Mouse (Mus musculus): ENCODE measurements around the gene Mpz.
"Not testable (repeated sequence)": the region's sequence is repeated elsewhere in the genome, so short reads cannot be mapped to it uniquely, and the experiment has no call there.

The Mpz gene

GRCm38 (mm10) chr1:171129251-171129650 lies 21.3 kb upstream of the Mpz start:
- DNase-seq (ENCODE audit: low spot score in 2 of 2), result peak; percentile 32 to 55

GRCm38 (mm10) chr1:171130971-171131370 lies 19.5 kb upstream of the Mpz start:
- no peak for DNase-seq (ENCODE audit: low spot score in 2 of 2)

- no peak for DNase-seq (ENCODE audit: low spot score in 2 of 2)
Observed at GRCm38 (mm10) chr1:171135600-171135999, 14.9 kb upstream of the Mpz start.

- not testable (repeated sequence) for DNase-seq (ENCODE audit: low spot score in 2 of 2)
Observed at GRCm38 (mm10) chr1:171137486-171138155, 12.9 kb upstream of the Mpz start.

- DNase-seq (ENCODE audit: low spot score in 2 of 2), result not testable (repeated sequence)
Observed at GRCm38 (mm10) chr1:171142981-171143380, 7.5 kb upstream of the Mpz start.

- no peak for DNase-seq (ENCODE audit: low spot score in 2 of 2)
Observed at GRCm38 (mm10) chr1:171150838-171151391, 404 bp downstream of the Mpz start.

- no peak for DNase-seq (ENCODE audit: low spot score in 2 of 2)
Observed at GRCm38 (mm10) chr1:171151966-171152365, 1.5 kb downstream of the Mpz start.

- DNase-seq (ENCODE audit: low spot score in 2 of 2), result no peak
Observed at GRCm38 (mm10) chr1:171156644-171157043, 6.1 kb downstream of the Mpz start.

GRCm38 (mm10) chr1:171157965-171158364 lies 7.5 kb downstream of the Mpz start:
- no peak for DNase-seq (ENCODE audit: low spot score in 2 of 2)

- DNase-seq (ENCODE audit: low spot score in 2 of 2), result no peak
Observed at GRCm38 (mm10) chr1:171159485-171159975, 9.0 kb downstream of the Mpz start.

- DNase-seq (ENCODE audit: low spot score in 2 of 2), result no peak
Observed at GRCm38 (mm10) chr1:171162526-171162925, 12.0 kb downstream of the Mpz start.

- no peak for DNase-seq (ENCODE audit: low spot score in 2 of 2)
Observed at GRCm38 (mm10) chr1:171164258-171164657, 13.7 kb downstream of the Mpz start.

- DNase-seq (ENCODE audit: low spot score in 2 of 2), result no peak
Observed at GRCm38 (mm10) chr1:171165629-171166345, 15.3 kb downstream of the Mpz start.

- no peak for DNase-seq (ENCODE audit: low spot score in 2 of 2)
Observed at GRCm38 (mm10) chr1:171168906-171169305, 18.4 kb downstream of the Mpz start.

- DNase-seq (ENCODE audit: low spot score in 2 of 2), result no peak
Observed at GRCm38 (mm10) chr1:171169913-171170312, 19.4 kb downstream of the Mpz start.

- no peak for DNase-seq (ENCODE audit: low spot score in 2 of 2)
Observed at GRCm38 (mm10) chr1:171171138-171171537, 20.6 kb downstream of the Mpz start.

- DNase-seq (ENCODE audit: low spot score in 2 of 2), result no peak
Observed at GRCm38 (mm10) chr1:171172779-171173178, 22.3 kb downstream of the Mpz start.

GRCm38 (mm10) chr1:171179487-171180171 lies 29.1 kb downstream of the Mpz start:
- DNase-seq (ENCODE audit: low spot score in 2 of 2), result no peak

GRCm38 (mm10) chr1:171183025-171183424 lies 32.5 kb downstream of the Mpz start:
- no peak for DNase-seq (ENCODE audit: low spot score in 2 of 2)

GRCm38 (mm10) chr1:171183620-171184019 lies 33.1 kb downstream of the Mpz start:
- no peak for DNase-seq (ENCODE audit: low spot score in 2 of 2)

- DNase-seq (ENCODE audit: low spot score in 2 of 2), result no peak
Observed at GRCm38 (mm10) chr1:171184314-171184713, 33.8 kb downstream of the Mpz start.

GRCm38 (mm10) chr1:171185655-171186054 lies 35.1 kb downstream of the Mpz start:
- no peak for DNase-seq (ENCODE audit: low spot score in 2 of 2)

All from frontal cortex, postnatal 10 days (tissue).